Mouse (Mus musculus) fibroblast of lung, adult 2 months (primary cell): ENCODE measurements around the gene Gm20388.
A peak's percentile ranks its signal among the peaks of the same experiment; 100 is the strongest.

Experiments
- DNase-seq: peaks from one replicate; pipeline ENCODE4 v3.0.0-alpha.2; 2011; ENCODE audit warnings: low read depth

Gene Gm20388

GRCm38 (mm10) chr8:123719811-123720210 lies 3809.2 kb downstream of the Gm20388 start:
- DNase-seq = no peak

GRCm38 (mm10) chr8:123720471-123721001 lies 3809.9 kb downstream of the Gm20388 start:
- no peak for DNase-seq

- no peak for DNase-seq
Observed at GRCm38 (mm10) chr8:123722245-123722644, 3811.6 kb downstream of the Gm20388 start.

GRCm38 (mm10) chr8:123724752-123725151 lies 3814.1 kb downstream of the Gm20388 start:
- DNase-seq = no peak

GRCm38 (mm10) chr8:123725261-123725660 lies 3814.6 kb downstream of the Gm20388 start:
- DNase-seq = no peak

- no peak for DNase-seq
Observed at GRCm38 (mm10) chr8:123726759-123727158, 3816.1 kb downstream of the Gm20388 start.

- DNase-seq = no peak
Observed at GRCm38 (mm10) chr8:123729055-123729785, 3818.6 kb downstream of the Gm20388 start.

- DNase-seq = no peak
Observed at GRCm38 (mm10) chr8:123729786-123730411, 3819.3 kb downstream of the Gm20388 start.

GRCm38 (mm10) chr8:123732332-123732731 lies 3821.7 kb downstream of the Gm20388 start:
- no peak for DNase-seq

- DNase-seq = no peak
Observed at GRCm38 (mm10) chr8:123734486-123734885, 3823.8 kb downstream of the Gm20388 start.

GRCm38 (mm10) chr8:123736974-123737373 lies 3826.3 kb downstream of the Gm20388 start:
- DNase-seq = no peak

- DNase-seq = no peak
Observed at GRCm38 (mm10) chr8:123740263-123740662, 3829.6 kb downstream of the Gm20388 start.

- DNase-seq = no peak
Observed at GRCm38 (mm10) chr8:123741232-123741631, 3830.6 kb downstream of the Gm20388 start.

- DNase-seq = no peak
Observed at GRCm38 (mm10) chr8:123746488-123746887, 3835.8 kb downstream of the Gm20388 start.

- peak; percentile 49 for DNase-seq
Observed at GRCm38 (mm10) chr8:123747772-123748171, 3837.1 kb downstream of the Gm20388 start.

GRCm38 (mm10) chr8:123750171-123750693 lies 3839.6 kb downstream of the Gm20388 start:
- DNase-seq = no peak

- peak; percentile 86 for DNase-seq
Observed at GRCm38 (mm10) chr8:123752773-123753468, 3842.3 kb downstream of the Gm20388 start.

GRCm38 (mm10) chr8:123753604-123754375 lies 3843.1 kb downstream of the Gm20388 start:
- no peak for DNase-seq

- no peak for DNase-seq
Observed at GRCm38 (mm10) chr8:123754538-123755431, 3844.1 kb downstream of the Gm20388 start.

GRCm38 (mm10) chr8:123756901-123757300 lies 3846.3 kb downstream of the Gm20388 start:
- no peak for DNase-seq

- DNase-seq = no peak
Observed at GRCm38 (mm10) chr8:123758935-123759334, 3848.3 kb downstream of the Gm20388 start.
